Mouse (Mus musculus) thymus, adult 2 months (tissue): ENCODE data around the gene Ppp6c.

Experiments used
- CTCF ChIP-seq: fragments of 200-500 bp; IDR thresholded peaks from 2 replicates; pipeline ENCODE4 v1.5.1; 2012; ENCODE audit warnings: mild to moderate bottlenecking, control low read depth, low read length, moderate library complexity, borderline replicate concordance; ENCODE audit not compliant: control insufficient read depth, poor library complexity, insufficient read depth; ENCODE audit errors: extremely low read depth
- POLR2A ChIP-seq: fragments of 200-500 bp; IDR thresholded peaks from 2 replicates; pipeline ENCODE4 v1.6.1; 2012; ENCODE audit warnings: mild to moderate bottlenecking, low read length, control low read depth, moderate library complexity; ENCODE audit not compliant: control insufficient read depth, poor library complexity, insufficient read depth; ENCODE audit errors: extremely low read depth

DNA sequence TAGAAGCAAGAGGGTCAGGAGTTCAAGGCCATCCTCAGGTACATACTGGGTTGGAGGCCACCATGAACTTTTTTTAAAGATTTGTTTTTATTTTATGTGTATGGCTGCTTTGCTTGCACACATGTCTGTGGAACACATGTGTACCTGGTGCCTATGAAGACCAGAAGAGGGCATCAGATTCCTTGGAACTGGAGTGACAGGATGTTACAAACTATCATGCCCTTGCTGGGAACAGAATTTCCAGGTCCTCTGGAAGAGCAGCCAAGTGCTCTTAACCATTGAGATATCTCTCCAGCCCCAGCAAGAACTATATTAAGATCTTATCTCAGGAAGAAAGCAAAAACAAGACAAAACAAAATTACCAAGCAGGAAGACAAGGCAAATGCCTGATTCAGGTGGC is 1.6 kb downstream of the Ppp6c start:
- TF ChIP-seq CTCF (no peak), POLR2A (no peak)
